Mouse (Mus musculus): ENCODE measurements around the gene Cep89.

- TF ChIP-seq CTCF (IDR thresholded peaks at IDR 0.05; ENCODE audit: low read depth) (no peak), EP300 (IDR thresholded peaks at IDR 0.05; ENCODE audit: low read depth) (no peak)
Observed at GRCm38 (mm10) chr7:35374265-35374664, 22.6 kb upstream of the Cep89 start.
